Mouse (Mus musculus) MEL (cell line): Measurements from ENCODE around the gene Katnb1. TPM values are rescaled to one million over a fixed set of nuclear protein-coding genes. Genes with fewer than 3 reads are reported as not detected.

Experiments used
- DNase-seq: peaks from one replicate; pipeline ENCODE4 v3.0.0; 2011; ENCODE audit warnings: low read depth, low spot score
- H3K27ac ChIP-seq: 2 replicates; pipeline ENCODE4 v1.5.1; 2012; ENCODE audit warnings: low read depth, mild to moderate bottlenecking, control low read depth, low read length, moderate library complexity; ENCODE audit not compliant: control insufficient read depth
- H3K27me3 ChIP-seq, 2 experiments: fragments of 150-350 bp in 1 of 2; sonication (generic) in 1 of 2; 2 replicates each; pipeline ENCODE4 v1.6.1; 2012; ENCODE audit warnings: low read length in 2 of 2, mild to moderate bottlenecking in 2 of 2, improper control_type of control experiment in 1 of 2, moderate library complexity in 1 of 2; ENCODE audit not compliant: insufficient read depth in 2 of 2, control insufficient read depth in 1 of 2
- H3K36me3 ChIP-seq, 2 experiments: 2 replicates each; pipeline ENCODE4 v1.6.1; 2012 to 2014; ENCODE audit warnings: low read length in 2 of 2, improper control_type of control experiment in 1 of 2, inconsistent platforms in 1 of 2, mild to moderate bottlenecking in 1 of 2; ENCODE audit not compliant: insufficient read depth in 2 of 2, control insufficient read depth in 1 of 2
- H3K4me1 ChIP-seq, 2 experiments: fragments of 150-350 bp in 1 of 2; sonication (generic) in 1 of 2; 2 replicates each; pipeline ENCODE4 v1.6.1; 2012; ENCODE audit warnings: low read length in 2 of 2, improper control_type of control experiment in 1 of 2, mild to moderate bottlenecking in 1 of 2; ENCODE audit not compliant: insufficient read depth in 2 of 2, control insufficient read depth in 1 of 2
- H3K4me3 ChIP-seq, 2 experiments: fragments of 150-350 bp in 1 of 2; sonication (generic) in 1 of 2; 2 replicates each; pipeline ENCODE4 v1.5.1; 2012; ENCODE audit warnings: low read depth in 2 of 2, low read length in 2 of 2, mild to moderate bottlenecking in 2 of 2, moderate library complexity in 2 of 2, control low read depth in 1 of 2, improper control_type of control experiment in 1 of 2; ENCODE audit not compliant: control insufficient read depth in 1 of 2, insufficient read depth in 1 of 2
- H3K79me2 ChIP-seq: 2 replicates; pipeline ENCODE4 v1.6.1; 2012; ENCODE audit warnings: mild to moderate bottlenecking, low read length, moderate library complexity; ENCODE audit not compliant: control insufficient read depth, poor library complexity, insufficient read depth
- H3K9ac ChIP-seq: 2 replicates; pipeline ENCODE4 v1.6.1; 2012; ENCODE audit warnings: low read depth, mild to moderate bottlenecking, control low read depth, low read length, moderate library complexity; ENCODE audit not compliant: control insufficient read depth, poor library complexity, severe bottlenecking
- H3K9me3 ChIP-seq: fragments of 150-350 bp; sonication (generic); replicated peaks from 2 replicates; pipeline ENCODE4 v1.6.1; 2012; ENCODE audit warnings: mild to moderate bottlenecking, low read length, improper control_type of control experiment, moderate library complexity; ENCODE audit not compliant: insufficient read depth
- CHD1 ChIP-seq: IDR thresholded peaks from 2 replicates; pipeline ENCODE4 v1.6.1; 2012; ENCODE audit warnings: low read depth, mild to moderate bottlenecking, inconsistent platforms, low read length, improper control_type of control experiment
- CHD2 ChIP-seq: IDR thresholded peaks from 2 replicates; pipeline ENCODE4 v1.6.1; 2011; ENCODE audit warnings: low read length, improper control_type of control experiment
- GABPA ChIP-seq: IDR thresholded peaks from 2 replicates; pipeline ENCODE4 v1.6.1; 2012; ENCODE audit warnings: low read depth, mild to moderate bottlenecking, inconsistent platforms, low read length, improper control_type of control experiment, moderate library complexity
- MYC ChIP-seq: IDR thresholded peaks from 2 replicates; pipeline ENCODE4 v1.6.1; 2011; ENCODE audit warnings: low read depth, mild to moderate bottlenecking, low read length, improper control_type of control experiment, moderate library complexity
- NELFE ChIP-seq: IDR thresholded peaks from 2 replicates; pipeline ENCODE4 v1.6.1; 2011; ENCODE audit warnings: low read depth, low read length, improper control_type of control experiment
- RAD21 ChIP-seq: IDR thresholded peaks from 2 replicates; pipeline ENCODE4 v1.6.1; 2011; ENCODE audit warnings: mild to moderate bottlenecking, low read depth, low read length, improper control_type of control experiment
- SMC3 ChIP-seq: IDR thresholded peaks from 2 replicates; pipeline ENCODE4 v1.6.1; 2011; ENCODE audit warnings: low read depth, low read length, improper control_type of control experiment
- TBP ChIP-seq: IDR thresholded peaks from 2 replicates; pipeline ENCODE4 v1.8.0; 2011; ENCODE audit warnings: low read depth, low read length, improper control_type of control experiment
- UBTF ChIP-seq: IDR thresholded peaks from 2 replicates; pipeline ENCODE4 v1.6.1; 2012; ENCODE audit warnings: low read depth, mild to moderate bottlenecking, inconsistent platforms, low read length, improper control_type of control experiment, moderate library complexity, borderline replicate concordance; ENCODE audit not compliant: insufficient read depth
- USF1 ChIP-seq: IDR thresholded peaks from 2 replicates; pipeline ENCODE4 v1.6.1; 2014; ENCODE audit warnings: low read depth, mild to moderate bottlenecking, inconsistent platforms, low read length, improper control_type of control experiment, moderate library complexity
- USF2 ChIP-seq, 2 experiments: IDR thresholded peaks; 2 replicates each; pipeline ENCODE4 v1.6.1; 2011 to 2012; ENCODE audit warnings: improper control_type of control experiment in 2 of 2, low read length in 2 of 2, borderline replicate concordance in 1 of 2, inconsistent platforms in 1 of 2, low read depth in 1 of 2, mild to moderate bottlenecking in 1 of 2; ENCODE audit not compliant: insufficient read depth in 1 of 2
- ZC3H11A ChIP-seq: IDR thresholded peaks from 2 replicates; pipeline ENCODE4 v1.6.1; 2012; ENCODE audit warnings: low read depth, mild to moderate bottlenecking, inconsistent platforms, low read length, improper control_type of control experiment
- ZKSCAN1 ChIP-seq: IDR thresholded peaks from 2 replicates; pipeline ENCODE4 v1.6.1; 2012; ENCODE audit warnings: low read depth, mild to moderate bottlenecking, inconsistent platforms, low read length, improper control_type of control experiment, moderate library complexity
- ZMIZ1 ChIP-seq: IDR thresholded peaks from 2 replicates; pipeline ENCODE4 v1.6.1; 2012; ENCODE audit warnings: low read depth, mild to moderate bottlenecking, inconsistent platforms, low read length, improper control_type of control experiment, moderate library complexity
- ZNF384 ChIP-seq: IDR thresholded peaks from 2 replicates; pipeline ENCODE4 v1.6.1; 2012; ENCODE audit warnings: low read depth, mild to moderate bottlenecking, inconsistent platforms, low read length, improper control_type of control experiment
- polyA plus RNA-seq, 2 experiments: library from polyadenylated mRNA; stranded (reverse) in 1 of 2; unstranded in 1 of 2; fragments of >175 nt in 1 of 2; fragments of >200 nt in 1 of 2; gene quantifications; 2 replicates each; pipeline versions ENCODE4 v1.2.1 to v1.2.4; 2012; ENCODE audit warnings: low replicate concordance in 2 of 2, low read depth in 1 of 2; ENCODE audit not compliant: insufficient read length in 2 of 2, insufficient read depth in 1 of 2, missing spikeins in 1 of 2
- total RNA-seq: library from RNA; depleted of rRNA; stranded (reverse); fragments of 300-350 nt; gene quantifications from 2 replicates; pipeline ENCODE4 v1.2.3, GENCODE M21; 2012

Katnb1 gene
- total and polyA plus RNA-seq, 3 experiments: 13.6 to 23.8 TPM; not detected in 1

DNA sequence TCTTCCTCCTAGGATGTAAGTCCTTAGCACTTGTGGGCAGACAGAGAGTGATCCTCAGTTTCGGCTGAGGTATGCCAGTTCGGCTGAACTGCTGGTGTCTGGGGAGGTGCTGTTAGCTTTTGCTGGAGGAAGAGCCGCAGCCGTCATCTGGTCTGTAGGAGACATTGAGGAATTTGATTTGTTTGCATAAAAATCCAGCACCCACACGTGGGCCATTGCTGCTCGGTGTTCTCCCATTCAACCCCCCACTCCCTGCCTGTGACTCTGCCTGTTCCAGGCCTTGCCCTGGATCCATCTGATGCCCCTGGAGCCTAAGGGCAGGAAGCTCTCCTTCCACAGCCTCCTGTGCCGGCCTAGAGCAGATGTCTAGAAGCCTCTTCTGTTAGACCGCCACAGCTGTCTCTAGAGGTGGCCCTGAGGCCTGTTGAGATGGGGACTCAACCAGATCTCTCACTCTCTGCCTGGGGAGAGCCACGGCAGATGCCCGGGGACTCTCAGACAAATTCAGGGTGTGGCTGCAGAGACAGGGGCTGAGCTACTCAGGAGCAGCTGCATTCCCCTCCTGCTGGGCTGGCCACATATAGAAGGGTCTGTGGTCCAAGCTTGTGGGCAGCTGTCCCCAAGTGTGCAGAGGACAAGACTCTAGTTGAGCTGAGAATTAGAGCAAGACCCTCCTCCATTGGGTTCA lies 3.9 kb downstream of the Katnb1 start:
- no peaks in the 10 kb centered on the region for H3K36me3 ChIP-seq
- no peaks in the 10 kb centered on the region; the same call in 1 of the 2 replicates for H3K79me2 ChIP-seq
- no peak overlapping the region for H3K4me3 ChIP-seq
- DNase-seq: no peak
- H3K9me3 ChIP-seq: no peaks in the 10 kb centered on the region
- H3K4me1 ChIP-seq: peaks cover 0 to 8% of the 10 kb centered on the region in 2 experiments; a peak in 2 of 4 replicates
- H3K27ac ChIP-seq: no peak overlapping the region
- TF ChIP-seq ZNF384 (no peak), ZMIZ1 (no peak), UBTF (no peak), RAD21 (no peak), SMC3 (no peak), ZC3H11A (no peak), CHD2 (no peak), NELFE (no peak), USF1 (no peak), TBP (no peak), CHD1 (no peak), ZKSCAN1 (no peak)
- TF ChIP-seq, all 39 proteins: peak for 0
- Histone ChIP-seq H3K9ac (no peak overlapping the region), H3K27me3 (no peaks in the 10 kb centered on the region)

DNA sequence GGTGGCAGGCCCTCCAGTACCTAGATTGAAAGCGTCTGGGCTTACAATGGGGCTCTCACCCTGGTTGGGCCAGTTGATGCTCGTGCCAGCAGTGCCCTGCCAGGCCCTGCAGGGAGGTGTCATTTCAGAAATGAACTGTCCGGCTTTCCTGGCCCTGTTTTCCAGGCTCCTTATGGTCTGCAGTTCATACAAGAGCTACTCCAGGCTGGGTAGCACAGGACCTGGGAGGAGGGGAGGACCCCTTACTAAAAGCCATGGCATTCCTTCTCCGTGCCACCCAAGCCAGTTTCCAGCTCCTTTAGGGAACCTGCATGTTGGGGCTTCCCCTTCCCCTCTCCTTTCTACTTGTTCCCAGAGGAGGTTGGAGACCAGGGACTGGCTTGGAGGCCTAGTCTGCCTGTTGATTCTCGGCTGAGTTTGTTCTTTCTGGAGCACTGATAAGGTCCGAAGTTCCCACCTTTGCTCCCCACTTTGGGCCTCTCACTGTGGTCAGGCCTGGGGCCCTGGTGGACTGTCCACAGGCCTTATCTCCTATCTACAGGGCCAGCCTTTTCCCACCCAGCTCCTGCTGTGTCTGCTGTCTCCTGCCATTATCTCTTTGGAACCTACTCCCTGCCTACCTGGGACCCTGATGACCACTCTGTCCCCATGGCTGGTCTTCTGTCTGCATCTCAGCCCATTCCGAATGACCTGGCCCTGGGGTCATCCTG lies 4.6 kb downstream of the Katnb1 start:
- peaks cover 0 to 8% of the 10 kb centered on the region in 2 experiments; a peak in 2 of 4 replicates for H3K4me1 ChIP-seq
- no peak for DNase-seq
- H3K79me2 ChIP-seq: no peaks in the 10 kb centered on the region; the same call in 1 of the 2 replicates
- no peak overlapping the region for H3K9ac ChIP-seq
- TF ChIP-seq USF2 (IDR thresholded peaks at IDR 0.05; ENCODE audit: borderline replicate concordance in 1 of 2, insufficient read depth in 1 of 2, low read depth in 1 of 2, low read length in 2 of 2) (no peak), MYC (no peak), SMC3 (no peak), GABPA (no peak)
- H3K36me3 ChIP-seq: no peaks in the 10 kb centered on the region
- no peaks in the 10 kb centered on the region for H3K9me3 ChIP-seq
- no peaks in the 10 kb centered on the region for H3K27me3 ChIP-seq
- H3K4me3 ChIP-seq: no peak overlapping the region
- no peak overlapping the region for H3K27ac ChIP-seq
